Mouse (Mus musculus) ES-E14 (cell line): ENCODE measurements around the gene 1700013G24Rik. TPM values are rescaled to one million over a fixed set of nuclear protein-coding genes. Genes with fewer than 3 reads are reported as not detected.

ENCODE experiments used
- DNase-seq: peaks from one replicate; pipeline ENCODE4 v3.0.0-alpha.2; 2013; ENCODE audit warnings: low read depth, low spot score
- H3K27ac ChIP-seq: 2 replicates; pipeline ENCODE4 v1.5.1; 2012; ENCODE audit warnings: low read depth, mild to moderate bottlenecking, low read length, moderate library complexity, mixed read lengths; ENCODE audit not compliant: poor library complexity, insufficient read depth, severe bottlenecking
- H3K36me3 ChIP-seq: 2 replicates; pipeline ENCODE4 v1.6.1; 2012; ENCODE audit warnings: mild to moderate bottlenecking, low read length, moderate library complexity, mixed read lengths; ENCODE audit not compliant: control insufficient read depth, poor library complexity, insufficient read depth, severe bottlenecking
- H3K4me1 ChIP-seq, 2 experiments: fragments of 150-350 bp in 1 of 2; sonication (generic) in 1 of 2; 2 replicates each; pipeline ENCODE4 v1.6.1; 2012; ENCODE audit warnings: low read length in 2 of 2, mild to moderate bottlenecking in 1 of 2, mixed read lengths in 1 of 2; ENCODE audit not compliant: control insufficient read depth in 2 of 2, insufficient read depth in 2 of 2, poor library complexity in 1 of 2
- H3K4me3 ChIP-seq, 2 experiments: fragments of 150-350 bp in 1 of 2; sonication (generic) in 1 of 2; 2 replicates each; pipeline ENCODE4 v1.5.1; 2012; ENCODE audit warnings: low read length in 2 of 2, low read depth in 1 of 2, mild to moderate bottlenecking in 1 of 2, mixed read lengths in 1 of 2; ENCODE audit not compliant: insufficient read depth in 1 of 2, poor library complexity in 1 of 2, severe bottlenecking in 1 of 2
- H3K9ac ChIP-seq: 2 replicates; pipeline ENCODE4 v1.6.1; 2012; ENCODE audit warnings: low read depth, mild to moderate bottlenecking, low read length, mixed read lengths; ENCODE audit not compliant: poor library complexity, insufficient read depth, severe bottlenecking
- H3K9me3 ChIP-seq: fragments of 150-350 bp; sonication (generic); 2 replicates; pipeline ENCODE4 v1.6.1; 2012; ENCODE audit warnings: low read depth, mild to moderate bottlenecking, low read length; ENCODE audit not compliant: control insufficient read depth, insufficient read depth
- CHD2 ChIP-seq: IDR thresholded peaks from 2 replicates; pipeline ENCODE4 v1.6.1; 2014; ENCODE audit warnings: mild to moderate bottlenecking, low read depth, low read length, inconsistent platforms
- HCFC1 ChIP-seq: IDR thresholded peaks from 2 replicates; pipeline ENCODE4 v1.6.1; 2012; ENCODE audit warnings: low read length, inconsistent platforms, borderline replicate concordance; ENCODE audit not compliant: insufficient read depth
- MAFK ChIP-seq: IDR thresholded peaks from 2 replicates; pipeline ENCODE4 v1.6.1; 2014; ENCODE audit warnings: mild to moderate bottlenecking, low read depth, low read length, inconsistent platforms; ENCODE audit not compliant: insufficient read depth
- ZC3H11A ChIP-seq: IDR thresholded peaks from 2 replicates; pipeline ENCODE4 v1.6.1; 2012; ENCODE audit warnings: low read depth, mild to moderate bottlenecking, inconsistent platforms, low read length, borderline replicate concordance
- ZNF384 ChIP-seq: IDR thresholded peaks from 2 replicates; pipeline ENCODE4 v1.6.1; 2012; ENCODE audit warnings: low read depth, low read length, inconsistent platforms
- in situ Hi-C, 2 experiments: fragments of 600-800 bp; cut with MboI; formaldehyde crosslinking; loops; one replicate each; pipeline ENCODE4 v1.15.1; 2025; ENCODE audit warnings: low sequenced_read_pairs in 2 of 2, inconsistent platforms in 1 of 2; ENCODE audit not compliant: unreplicated experiment in 2 of 2
- total RNA-seq: library from RNA; depleted of rRNA; stranded (reverse); fragments of 300-350 nt; gene quantifications from 2 replicates; pipeline ENCODE4 v1.2.3, GENCODE M21; 2012

The 1700013G24Rik gene
- total RNA-seq, 1 experiment = not detected

- H3K4me1 ChIP-seq = peaks cover 12 to 33% of the 10 kb centered on the region in 2 experiments; a peak in 3 of 4 replicates
- no peak overlapping the region for H3K9ac ChIP-seq
- no peak overlapping the region for H3K4me3 ChIP-seq
- in situ Hi-C loops = no loop called here
- no peak for TF ChIP-seq CHD2
- no peak for TF ChIP-seq HCFC1
- H3K9me3 ChIP-seq = no peaks in the 10 kb centered on the region
- H3K27ac ChIP-seq = no peak overlapping the region
- DNase-seq = no peak
- H3K36me3 ChIP-seq = no peaks in the 10 kb centered on the region
These were observed 5.8 kb downstream of the 1700013G24Rik start for GRCm38 (mm10) chr4:137458861-137459260.

DNA sequence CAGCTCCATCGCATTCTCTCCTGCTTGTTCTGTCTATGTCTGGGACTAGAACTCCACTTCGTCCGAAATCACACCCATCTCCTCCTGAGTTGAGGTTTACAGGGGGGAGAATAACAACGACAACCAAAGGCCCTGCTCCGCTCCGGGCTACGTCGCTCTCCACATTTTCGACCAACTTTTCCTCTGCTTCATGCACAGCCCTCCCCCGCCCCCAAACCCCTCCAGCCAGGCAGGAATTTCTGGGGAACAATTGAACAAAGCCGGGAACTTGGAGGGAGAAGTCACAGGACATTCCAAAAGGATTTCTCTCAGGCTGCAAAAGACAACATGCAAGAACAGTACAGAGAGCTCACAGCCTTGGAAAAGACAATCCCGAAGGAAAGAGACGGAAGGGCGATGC lies 7.6 kb downstream of the 1700013G24Rik start:
- TF ChIP-seq ZNF384 (no peak), CHD2 (no peak), HCFC1 (no peak), MAFK (no peak), ZC3H11A (no peak)
- no peak for DNase-seq
- in situ Hi-C loops = no loop called here
- Histone ChIP-seq H3K4me1 (peaks cover 12 to 35% of the 10 kb centered on the region in 2 experiments), H3K9me3 (no peaks in the 10 kb centered on the region), H3K4me3 (no peak overlapping the region), H3K36me3 (no peaks in the 10 kb centered on the region), H3K9ac (peak overlapping the region; percentile 42), H3K27ac (peak overlapping the region; percentile 81)

GRCm38 (mm10) chr4:137461217-137461616 lies 8.1 kb downstream of the 1700013G24Rik start:
- Histone ChIP-seq H3K36me3 (no peaks in the 10 kb centered on the region), H3K4me3 (no peak overlapping the region), H3K27ac (peak overlapping the region; percentile 81), H3K9me3 (no peaks in the 10 kb centered on the region), H3K4me1 (peaks cover 12 to 35% of the 10 kb centered on the region in 2 experiments), H3K9ac (peak overlapping the region; percentile 13; the same call in 1 of the 2 replicates)
- no peak for DNase-seq
- TF ChIP-seq ZNF384 = no peak
- TF ChIP-seq CHD2 = no peak
- no peak for TF ChIP-seq HCFC1
- TF ChIP-seq ZC3H11A = no peak
- TF ChIP-seq MAFK = no peak
- in situ Hi-C loops = no loop called here

DNA sequence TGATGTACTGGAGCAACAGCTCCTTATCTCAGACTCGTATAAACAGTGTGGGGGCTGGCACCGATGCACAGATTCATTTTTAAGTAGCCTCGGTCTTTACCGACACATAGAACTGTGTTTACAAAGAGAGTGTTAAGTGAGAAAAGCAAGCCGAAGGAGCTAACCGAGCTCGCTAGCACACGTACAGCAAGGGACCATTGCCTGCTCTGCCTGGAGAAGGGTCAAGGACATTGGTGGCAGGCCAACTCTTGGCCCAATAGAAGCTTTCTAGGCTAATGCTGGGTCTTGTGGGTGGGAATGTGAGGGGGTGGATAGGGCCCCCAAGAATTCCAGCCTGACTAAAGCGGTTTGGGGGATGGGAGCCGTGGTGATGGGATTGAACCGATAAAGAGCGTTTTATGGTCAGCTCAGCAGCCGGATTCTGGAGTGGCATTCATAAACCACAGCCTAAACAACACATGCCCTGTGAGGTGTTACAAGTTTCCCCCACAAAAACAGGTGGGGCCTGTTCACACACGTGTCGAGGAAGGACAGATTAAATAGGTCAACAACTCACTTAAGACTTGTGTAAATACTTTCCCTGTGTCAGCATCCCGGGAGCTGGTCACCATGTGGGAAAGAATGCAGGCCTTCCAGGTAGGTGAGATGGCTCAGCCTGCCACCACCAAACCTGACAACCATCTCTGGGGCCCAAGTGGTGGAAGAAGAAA lies 9.1 kb downstream of the 1700013G24Rik start:
- Histone ChIP-seq H3K4me1 (peaks cover 12 to 35% of the 10 kb centered on the region in 2 experiments), H3K4me3 (no peak overlapping the region), H3K36me3 (no peaks in the 10 kb centered on the region), H3K9me3 (no peaks in the 10 kb centered on the region), H3K27ac (no peak overlapping the region), H3K9ac (no peak overlapping the region)
- in situ Hi-C loops = no loop called here
- no peak for DNase-seq
- TF ChIP-seq HCFC1 (no peak), CHD2 (no peak), ZNF384 (no peak), ZC3H11A (no peak), MAFK (no peak)
